Mouse (Mus musculus): ENCODE measurements around the gene Eef1g. TPM values are rescaled to one million over a fixed set of nuclear protein-coding genes. Genes with fewer than 3 reads are reported as not detected.

The Eef1g gene
- polyA plus RNA-seq, 1 experiment from 2014 or later: 295 TPM

DNA sequence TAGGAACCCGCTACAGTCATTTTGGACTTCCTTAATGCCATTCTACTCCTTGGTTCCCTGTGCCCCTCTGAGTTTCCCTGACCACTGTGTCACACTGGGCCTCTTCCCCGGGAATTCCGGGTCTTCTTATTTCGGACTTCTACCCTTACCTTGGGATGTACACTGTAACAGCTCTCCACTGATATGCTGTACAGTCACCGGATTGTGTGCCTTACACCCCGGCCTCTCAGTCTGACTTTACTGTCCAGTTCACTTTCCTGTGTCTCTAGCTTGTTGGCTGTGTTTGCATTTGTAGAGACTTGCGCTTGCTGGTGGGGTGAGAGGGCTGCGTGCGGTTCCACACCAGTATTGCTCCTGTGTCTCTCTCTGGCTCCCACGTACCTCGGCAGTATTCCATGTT, 36.7 kb upstream of the Eef1g start:
- Histone ChIP-seq H3K9ac (peak overlapping the region; percentile 58), H3K27me3 (replicated peaks) (no peaks in the 10 kb centered on the region), H3K4me3 (peak overlapping the region; percentile 52), H3K4me1 (peaks cover 18% of the 10 kb centered on the region), H3K9me3 (no peaks in the 10 kb centered on the region), H3K4me2 (peak overlapping the region; percentile 81), H3K36me3 (replicated peaks) (peaks cover 12% of the 10 kb centered on the region; the same call in 1 of the 2 replicates), H3K27ac (no peak overlapping the region)
- no peak for ATAC-seq (replicated peaks)
- WGBS: 18% methylated on average over 11 of the region's 11 CpGs

- H3K36me3 ChIP-seq (replicated peaks): peaks cover 7% of the 10 kb centered on the region; the same call in 1 of the 2 replicates
- H3K4me3 ChIP-seq: no peak overlapping the region
- WGBS: 82% methylated on average over 7 of the region's 7 CpGs
- no peak overlapping the region for H3K27ac ChIP-seq
- no peak overlapping the region for H3K9ac ChIP-seq
- no peaks in the 10 kb centered on the region for H3K9me3 ChIP-seq
- no peak for ATAC-seq (replicated peaks)
- no peak overlapping the region for H3K4me2 ChIP-seq
- peaks cover 18% of the 10 kb centered on the region for H3K4me1 ChIP-seq
- no peaks in the 10 kb centered on the region for H3K27me3 ChIP-seq (replicated peaks)
These were observed 36.1 kb upstream of the Eef1g start for GRCm38 (mm10) chr19:8930771-8931170.

DNA sequence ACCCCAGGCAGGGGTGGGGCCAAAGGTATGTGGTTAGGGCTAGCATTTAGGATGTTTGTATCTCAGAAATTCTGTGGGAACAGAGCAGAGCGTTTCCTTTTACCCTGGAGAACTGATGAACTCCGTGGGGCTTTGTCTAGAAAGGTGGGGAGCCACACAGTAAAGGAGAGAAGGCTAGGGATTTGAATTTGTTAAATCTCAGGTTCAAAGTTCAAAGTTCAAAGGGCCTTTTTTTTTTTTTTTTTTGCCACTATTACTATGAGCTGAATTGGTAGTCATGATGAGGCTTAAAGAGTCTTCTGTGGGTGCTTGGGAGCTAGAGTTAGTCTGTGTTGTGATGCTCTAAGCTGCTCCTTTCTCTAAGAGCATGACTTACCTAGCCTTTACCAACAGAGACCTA, 30.1 kb upstream of the Eef1g start:
- H3K27ac ChIP-seq: no peak overlapping the region
- H3K9me3 ChIP-seq: no peaks in the 10 kb centered on the region
- no peak overlapping the region for H3K4me3 ChIP-seq
- ATAC-seq (replicated peaks): no peak
- H3K27me3 ChIP-seq (replicated peaks): no peaks in the 10 kb centered on the region
- no peak overlapping the region for H3K9ac ChIP-seq
- H3K4me2 ChIP-seq: no peak overlapping the region
- H3K36me3 ChIP-seq (replicated peaks): no peaks in the 10 kb centered on the region
- peaks cover 11% of the 10 kb centered on the region; the same call in 1 of the 2 replicates for H3K4me1 ChIP-seq
- 88% methylated on average over 2 of the region's 2 CpGs for WGBS

DNA sequence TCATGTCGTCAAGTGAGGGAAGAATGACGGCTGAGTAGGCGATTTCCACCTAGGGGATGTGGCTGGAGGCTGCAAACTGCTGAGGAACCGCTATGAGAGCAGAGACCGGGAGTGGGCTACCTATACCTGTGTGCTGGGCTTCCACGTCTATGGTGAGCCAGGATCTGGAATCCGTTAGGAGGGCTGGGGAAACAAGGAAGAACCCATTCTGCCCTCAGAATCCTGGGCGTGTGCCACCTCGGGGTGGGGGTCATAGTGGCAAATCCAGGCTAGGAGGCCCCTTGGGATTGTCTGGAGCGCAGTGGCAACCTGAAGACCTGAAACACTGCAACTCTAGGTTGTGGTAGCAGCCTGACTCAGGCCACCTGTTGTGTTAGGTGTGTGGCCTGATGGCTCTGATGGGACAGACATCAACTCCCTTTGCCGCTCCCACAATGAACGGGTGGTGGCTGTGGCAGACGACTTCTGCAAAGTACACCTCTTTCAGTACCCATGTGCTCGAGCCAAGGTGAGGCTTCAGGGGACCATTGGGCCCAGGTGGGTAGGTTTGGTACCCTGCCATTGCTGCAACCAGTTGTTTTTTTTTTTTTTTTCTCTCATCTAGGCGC, 26.2 kb upstream of the Eef1g start:
- Histone ChIP-seq H3K4me2 (peak overlapping the region; percentile 55), H3K9ac (peak overlapping the region; percentile 42; the same call in 1 of the 2 replicates), H3K9me3 (no peaks in the 10 kb centered on the region), H3K36me3 (replicated peaks) (peaks cover 10% of the 10 kb centered on the region; the same call in 1 of the 2 replicates), H3K27ac (no peak overlapping the region), H3K27me3 (replicated peaks) (no peaks in the 10 kb centered on the region), H3K4me1 (peaks cover 39% of the 10 kb centered on the region), H3K4me3 (peak overlapping the region; percentile 99; the same call in 1 of the 2 replicates)
- 84% methylated on average over 15 of the region's 15 CpGs for WGBS
- no peak for ATAC-seq (replicated peaks)

GRCm38 (mm10) chr19:8941136-8941514, 25.7 kb upstream of the Eef1g start:
- Histone ChIP-seq H3K9ac (peak overlapping the region; percentile 42), H3K4me2 (peak overlapping the region; percentile 55), H3K27me3 (replicated peaks) (no peaks in the 10 kb centered on the region), H3K27ac (peak overlapping the region; percentile 94), H3K4me1 (peaks cover 39% of the 10 kb centered on the region), H3K9me3 (no peaks in the 10 kb centered on the region), H3K4me3 (peak overlapping the region; percentile 99), H3K36me3 (replicated peaks) (peaks cover 14% of the 10 kb centered on the region)
- ATAC-seq (replicated peaks): peak; percentile 30
- WGBS: 31% methylated on average over 10 of the region's 10 CpGs

DNA sequence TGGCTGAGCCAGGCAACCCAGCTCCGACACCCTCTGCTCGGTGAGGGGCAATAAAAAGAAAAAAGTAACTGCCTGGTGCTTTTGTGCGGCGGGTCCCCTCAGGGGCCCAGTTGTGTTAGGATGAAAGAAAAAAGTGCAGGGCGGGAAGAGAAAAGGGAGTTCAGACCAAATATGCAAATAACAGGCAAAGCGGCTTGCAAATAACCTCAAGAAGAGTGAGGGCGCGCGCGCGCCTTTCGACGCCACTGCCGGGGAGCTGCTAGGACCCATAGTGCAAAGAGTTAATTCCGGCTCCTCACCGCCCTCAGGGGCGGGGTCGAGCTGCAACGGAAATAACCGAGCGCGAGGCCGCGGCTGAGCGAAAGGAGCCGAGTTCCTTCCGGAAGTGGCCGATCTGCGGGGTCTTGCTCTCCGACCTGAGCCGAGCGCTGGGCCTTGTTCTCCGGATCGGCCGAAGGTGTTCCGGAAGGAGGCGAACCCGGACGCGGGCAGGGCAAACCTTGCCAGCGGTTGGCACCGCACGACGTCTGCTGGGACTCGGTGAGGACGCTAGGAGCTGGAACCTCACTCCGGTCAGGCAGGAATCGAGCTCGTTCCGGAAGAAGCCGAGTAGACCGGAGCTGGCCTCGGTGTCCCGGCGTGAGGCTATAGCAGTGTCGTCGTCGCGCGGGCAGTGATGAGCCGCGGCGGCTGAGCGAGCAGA, 25.2 kb upstream of the Eef1g start, which contains the start of gene Mta2:
Gene Mta2 (plus strand): TSS at position 361 of the 703 bp plus-strand sequence.
- WGBS: under 1% methylated on average over 64 of the region's 64 CpGs
- H3K4me3 ChIP-seq: peak within 1 kb of the TSS; percentile 99
- peak within 1 kb of the TSS; percentile 94 for H3K27ac ChIP-seq
- peak within 1 kb of the TSS; percentile 55 for H3K4me2 ChIP-seq
- H3K9me3 ChIP-seq: no peaks in the 10 kb centered on the region
- ATAC-seq (replicated peaks): peak; percentile 97
- H3K27me3 ChIP-seq (replicated peaks): no peaks in the 10 kb centered on the region
- peaks cover 19% of the 10 kb centered on the region for H3K36me3 ChIP-seq (replicated peaks)
- H3K4me1 ChIP-seq: peaks cover 39% of the 10 kb centered on the region
- H3K9ac ChIP-seq: peak within 1 kb of the TSS; percentile 99

DNA sequence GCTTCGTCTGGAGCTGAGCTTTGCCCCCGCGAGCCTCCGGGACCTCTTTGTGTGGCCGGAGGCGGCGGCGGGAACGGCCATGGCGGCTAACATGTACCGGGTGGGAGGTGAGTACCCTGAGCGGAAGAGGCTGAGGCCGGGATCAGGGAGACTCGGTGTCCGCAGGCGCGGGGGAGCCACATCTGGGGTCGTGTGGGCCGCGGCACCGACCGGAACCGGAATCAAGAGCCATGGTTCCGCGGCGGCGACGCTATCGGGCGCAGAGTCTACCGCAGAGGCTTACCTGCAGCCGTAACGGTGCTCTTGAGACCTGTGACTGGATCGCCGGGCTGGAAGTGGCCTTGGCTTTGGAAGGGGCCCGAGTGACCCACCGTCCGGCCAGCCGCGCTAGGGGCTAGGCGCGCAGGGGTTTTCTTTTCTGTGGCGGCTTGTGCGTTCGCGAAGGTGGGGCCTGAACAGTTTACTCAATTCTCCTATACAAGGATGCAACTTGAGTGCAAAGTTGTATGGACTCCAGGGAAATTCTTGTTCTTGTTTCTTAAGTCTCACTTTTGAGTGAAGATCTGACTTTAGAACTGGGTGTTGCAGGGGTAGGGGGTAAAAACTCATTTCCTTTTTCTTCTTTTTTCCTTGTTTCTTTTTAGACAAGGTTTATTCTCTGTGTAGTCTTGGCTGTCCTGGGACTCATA, 24.4 kb upstream of the Eef1g start:
- Histone ChIP-seq H3K36me3 (replicated peaks) (peaks cover 25% of the 10 kb centered on the region), H3K27me3 (replicated peaks) (no peaks in the 10 kb centered on the region), H3K9me3 (no peaks in the 10 kb centered on the region), H3K4me3 (peak overlapping the region; percentile 99), H3K27ac (peak overlapping the region; percentile 94), H3K4me2 (peak overlapping the region; percentile 55), H3K9ac (peak overlapping the region; percentile 99), H3K4me1 (peaks cover 39% of the 10 kb centered on the region)
- WGBS: under 1% methylated on average over 46 of the region's 46 CpGs
- ATAC-seq (replicated peaks): peak; percentile 78

GRCm38 (mm10) chr19:8943047-8943446, 23.8 kb upstream of the Eef1g start:
- H3K9ac ChIP-seq: peak overlapping the region; percentile 99
- H3K36me3 ChIP-seq (replicated peaks): peaks cover 32% of the 10 kb centered on the region
- H3K9me3 ChIP-seq: no peaks in the 10 kb centered on the region
- H3K4me2 ChIP-seq: peak overlapping the region; percentile 55
- 73% methylated on average over 2 of the region's 2 CpGs for WGBS
- no peak for ATAC-seq (replicated peaks)
- H3K4me1 ChIP-seq: peaks cover 39% of the 10 kb centered on the region
- peak overlapping the region; percentile 99 for H3K4me3 ChIP-seq
- no peak overlapping the region for H3K27ac ChIP-seq
- no peaks in the 10 kb centered on the region for H3K27me3 ChIP-seq (replicated peaks)

GRCm38 (mm10) chr19:8944062-8944461, 22.8 kb upstream of the Eef1g start:
- Histone ChIP-seq H3K27me3 (replicated peaks) (no peaks in the 10 kb centered on the region), H3K27ac (no peak overlapping the region), H3K4me2 (peak overlapping the region; percentile 55), H3K36me3 (replicated peaks) (peaks cover 42% of the 10 kb centered on the region), H3K9ac (no peak overlapping the region), H3K4me3 (no peak overlapping the region), H3K4me1 (peaks cover 39% of the 10 kb centered on the region), H3K9me3 (no peaks in the 10 kb centered on the region)
- ATAC-seq (replicated peaks): no peak
- 73% methylated on average over 5 of the region's 5 CpGs for WGBS

DNA sequence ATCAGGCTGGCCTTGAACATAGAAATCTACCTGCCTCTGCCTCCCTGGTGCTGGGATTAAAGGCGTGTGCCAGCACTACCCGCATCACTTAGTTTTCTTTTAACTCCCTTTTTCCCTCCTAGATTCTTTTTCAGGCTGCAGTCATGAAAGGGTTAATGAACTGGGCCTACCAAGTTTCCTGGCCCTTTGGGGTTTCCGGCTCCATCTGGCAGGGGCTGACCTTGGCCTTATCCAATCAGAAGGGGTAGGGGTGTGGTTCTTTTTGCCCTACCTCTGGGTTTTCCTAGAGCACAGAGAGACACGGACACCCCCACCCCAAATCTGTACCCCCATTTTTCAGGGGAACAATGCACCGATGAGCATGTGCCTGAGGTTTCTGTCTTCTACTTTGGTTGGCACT, 22.1 kb upstream of the Eef1g start:
- peaks cover 39% of the 10 kb centered on the region for H3K4me1 ChIP-seq
- no peak overlapping the region for H3K27ac ChIP-seq
- H3K9ac ChIP-seq: no peak overlapping the region
- 37% methylated on average over 5 of the region's 5 CpGs for WGBS
- H3K4me2 ChIP-seq: peak overlapping the region; percentile 28
- H3K27me3 ChIP-seq (replicated peaks): no peaks in the 10 kb centered on the region
- no peaks in the 10 kb centered on the region for H3K9me3 ChIP-seq
- ATAC-seq (replicated peaks): no peak
- H3K4me3 ChIP-seq: peak overlapping the region; percentile 8; the same call in 1 of the 2 replicates
- H3K36me3 ChIP-seq (replicated peaks): peaks cover 46% of the 10 kb centered on the region

- Histone ChIP-seq H3K9ac (no peak overlapping the region), H3K4me3 (no peak overlapping the region), H3K27ac (no peak overlapping the region), H3K9me3 (no peaks in the 10 kb centered on the region), H3K27me3 (replicated peaks) (no peaks in the 10 kb centered on the region), H3K36me3 (replicated peaks) (peaks cover 46% of the 10 kb centered on the region), H3K4me1 (peaks cover 39% of the 10 kb centered on the region), H3K4me2 (peak overlapping the region; percentile 28)
- WGBS: 87% methylated on average over 6 of the region's 6 CpGs
- ATAC-seq (replicated peaks): no peak
These were observed 21.6 kb upstream of the Eef1g start for GRCm38 (mm10) chr19:8945251-8945650.

DNA sequence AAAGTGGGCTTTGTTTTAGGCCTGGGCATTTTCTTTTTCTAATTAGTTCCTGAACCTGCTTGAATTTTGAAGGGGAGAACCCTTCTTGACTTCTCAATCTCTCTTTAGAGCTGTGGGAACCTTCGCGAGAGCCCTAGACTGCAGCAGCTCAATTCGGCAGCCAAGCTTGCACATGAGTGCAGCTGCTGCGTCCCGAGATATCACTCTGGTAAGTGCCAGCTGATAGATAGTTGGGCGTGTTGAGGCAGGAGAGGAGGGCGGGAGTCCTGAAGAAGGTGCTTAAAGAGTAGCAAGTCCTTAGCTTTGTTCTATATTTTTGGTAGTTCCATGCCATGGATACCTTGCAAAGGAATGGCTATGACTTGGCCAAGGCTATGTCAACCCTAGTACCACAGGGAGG, 19.9 kb upstream of the Eef1g start:
- Histone ChIP-seq H3K27ac (no peak overlapping the region), H3K27me3 (replicated peaks) (no peaks in the 10 kb centered on the region), H3K4me2 (no peak overlapping the region), H3K4me3 (no peak overlapping the region), H3K9me3 (no peaks in the 10 kb centered on the region), H3K36me3 (replicated peaks) (peaks cover 58% of the 10 kb centered on the region), H3K4me1 (peaks cover 28% of the 10 kb centered on the region), H3K9ac (no peak overlapping the region)
- ATAC-seq (replicated peaks): no peak
- 96% methylated on average over 7 of the region's 7 CpGs for WGBS
